In genomic region chr4:62700426-62700825, GRCm38 (mm10) we compare ENCODE assay signal across 8 mouse cellular contexts.
DNase-seq lines count a peak whose midpoint lies in the region; ATAC-seq and TF ChIP-seq lines count a peak whose summit lies in the region.

No protein-coding gene starts in this region.

- H3K27ac ChIP-seq in layer of hippocampus, adult 2 months = peak overlapping the region; percentile 84; the same call in 1 of the 2 replicates
- H3K27ac ChIP-seq in hindbrain, embryonic 13.5 days = no peak overlapping the region
- H3K27ac ChIP-seq in midbrain, embryonic 14.5 days (replicated peaks; ENCODE audit: low read depth, low read length) = no peak overlapping the region

- no peak for TF ChIP-seq CTCF in layer of hippocampus, adult 2 months (conservative IDR thresholded peaks at IDR 0.05)

- no peak for ATAC-seq in hindbrain, embryonic 13.5 days (ENCODE audit: low FRiP score)
- no peak for ATAC-seq in midbrain, embryonic 14.5 days (ENCODE audit: low FRiP score, low TSS enrichment)

- H3K4me2 ChIP-seq in hindbrain, embryonic 13.5 days = peak overlapping the region; percentile 48
- peak overlapping the region; percentile 37; the same call in 1 of the 2 replicates for H3K4me2 ChIP-seq in midbrain, embryonic 14.5 days (ENCODE audit: low read length)

- H3K4me1 ChIP-seq in hindbrain, embryonic 13.5 days (replicated peaks) = peaks cover 57% of the 10 kb centered on the region
- H3K4me1 ChIP-seq in midbrain, embryonic 14.5 days (ENCODE audit: control insufficient read depth, insufficient read depth, low read length) = peaks cover 18% of the 10 kb centered on the region

- WGBS in hindbrain, embryonic 13.5 days = 81% methylated on average over 5 of the region's 5 CpGs
- 79% methylated on average over 5 of the region's 5 CpGs for WGBS in midbrain, embryonic 14.5 days

- peak overlapping the region; percentile 46; the same call in 1 of the 2 replicates for H3K9ac ChIP-seq in hindbrain, embryonic 13.5 days
- H3K9ac ChIP-seq in midbrain, embryonic 14.5 days (replicated peaks; ENCODE audit: low read length) = no peak overlapping the region

- H3K27me3 ChIP-seq in hindbrain, embryonic 13.5 days = no peaks in the 10 kb centered on the region
- H3K27me3 ChIP-seq in midbrain, embryonic 14.5 days (ENCODE audit: control insufficient read depth, insufficient read depth, low read length) = no peaks in the 10 kb centered on the region

- DNase-seq in adrenal gland, postnatal 10 days = peak; percentile 60
- DNase-seq in adrenal gland, postnatal 4 days (ENCODE audit: low spot score in 2 of 2) = no peak
- DNase-seq in layer of hippocampus, adult 2 months (ENCODE audit: low spot score in 2 of 2) = no peak
- no peak for DNase-seq in layer of hippocampus, adult 9-11 months
- no peak for DNase-seq in midbrain, embryonic 14.5 days
- DNase-seq in left cerebral cortex, postnatal 25 days (ENCODE audit: low spot score in 2 of 2) = no peak
- DNase-seq in urinary bladder, postnatal 10 days (ENCODE audit: low spot score) = no peak

- H3K4me3 ChIP-seq in layer of hippocampus, adult 2 months = peak overlapping the region; percentile 54
- H3K4me3 ChIP-seq in hindbrain, embryonic 13.5 days = peak overlapping the region; percentile 25
- H3K4me3 ChIP-seq in midbrain, embryonic 14.5 days (replicated peaks; ENCODE audit: low read depth, low read length) = no peak overlapping the region

- intact Hi-C loops in left cerebral cortex, postnatal 25 days (cut with DNase I) = no loop called here

- no peaks in the 10 kb centered on the region for H3K9me3 ChIP-seq in hindbrain, embryonic 13.5 days
- no peaks in the 10 kb centered on the region for H3K9me3 ChIP-seq in midbrain, embryonic 14.5 days (ENCODE audit: control insufficient read depth, low read length)

- H3K36me3 ChIP-seq in hindbrain, embryonic 13.5 days = peaks cover 42% of the 10 kb centered on the region
- H3K36me3 ChIP-seq in midbrain, embryonic 14.5 days (ENCODE audit: control insufficient read depth, insufficient read depth, low read length) = peaks cover 65% of the 10 kb centered on the region
